ENCODE assay signal across 17 mouse cellular contexts in the genomic region with DNA sequence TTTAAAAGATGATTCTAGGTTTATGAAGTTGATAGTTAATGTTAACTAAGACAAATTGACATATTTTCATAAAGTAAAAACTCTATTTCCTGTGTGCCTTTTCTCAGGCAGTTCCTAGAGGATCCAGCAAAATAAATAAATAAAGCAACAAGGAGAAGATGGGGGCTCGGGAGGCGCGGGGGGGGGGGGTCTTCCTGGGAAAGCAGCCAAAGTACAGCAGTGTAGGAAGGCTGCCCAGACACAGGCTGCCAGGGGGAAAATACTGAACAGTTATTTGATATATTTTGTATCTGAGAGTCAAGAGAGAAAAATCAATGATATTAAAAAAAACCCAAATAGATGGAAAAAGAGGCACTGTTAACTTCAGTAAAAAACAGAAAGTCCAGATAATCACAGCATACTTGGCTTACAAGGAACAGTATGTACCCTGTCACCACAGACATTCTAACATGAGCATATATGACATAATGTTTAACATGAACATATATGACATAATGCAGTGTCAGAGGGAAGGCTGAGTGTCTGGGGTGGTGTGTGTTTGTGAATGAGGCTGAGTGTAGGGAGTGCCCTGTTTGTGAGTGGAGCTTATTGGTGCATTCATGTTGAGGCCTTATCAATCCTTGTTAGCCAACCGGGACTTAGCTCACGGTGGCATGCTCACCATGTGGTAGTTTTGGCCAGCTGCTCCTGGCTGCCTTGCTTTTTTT.
A peak's percentile ranks its signal among the peaks of the same experiment; 100 is the strongest.
DNase-seq lines count a peak whose midpoint lies in the region; ATAC-seq and TF ChIP-seq lines count a peak whose summit lies in the region.
"Had no signal": no experiment of that assay in that cellular context is flagged by ENCODE, and none has a peak within 500 bp of the region (broad histone marks: within the 10 kb centered on the region; RNA-seq: fewer than 3 reads in every experiment).

No protein-coding gene starts in this region.

- ATAC-seq in hindbrain, postnatal 0 days: no peak
- ATAC-seq in lung, embryonic 14.5 days (ENCODE audit: insufficient read depth): peak; percentile 83
- peak; percentile 59; the same call in 1 of the 2 replicates for ATAC-seq in forebrain, embryonic 16.5 days
- ATAC-seq in stomach, embryonic 15.5 days (ENCODE audit: insufficient read depth, low FRiP score, low read depth): no peak
- ATAC-seq: liver, postnatal 0 days; midbrain, embryonic 16.5 days had no signal

- 25% methylated on average over 5 of the region's 5 CpGs for WGBS in hindbrain, postnatal 0 days
- WGBS in hindbrain, embryonic 10.5 days: 70% methylated on average over 5 of the region's 5 CpGs
- WGBS in lung, embryonic 14.5 days: 31% methylated on average over 5 of the region's 5 CpGs
- 30% methylated on average over 5 of the region's 5 CpGs for WGBS in forebrain, embryonic 16.5 days
- whole genome bisulfite sequencing in stomach, embryonic 15.5 days: 29% methylated on average over 5 of the region's 5 CpGs

- no peak overlapping the region for H3K4me2 ChIP-seq in hindbrain, postnatal 0 days (ENCODE audit: low read depth, low read length)
- no peak overlapping the region for H3K4me2 ChIP-seq in lung, embryonic 14.5 days
- no peak overlapping the region for H3K4me2 ChIP-seq in forebrain, embryonic 16.5 days (ENCODE audit: low read length)
- no peak overlapping the region for H3K4me2 ChIP-seq in stomach, embryonic 15.5 days
- H3K4me2 ChIP-seq: heart, embryonic 11.5 days; hindbrain, embryonic 15.5 days had no signal

- H3K27me3 ChIP-seq in hindbrain, postnatal 0 days (ENCODE audit: insufficient read depth, low read length): no peaks in the 10 kb centered on the region
- H3K27me3 ChIP-seq in hindbrain, embryonic 10.5 days (ENCODE audit: insufficient read depth, poor library complexity, severe bottlenecking): no peaks in the 10 kb centered on the region
- H3K27me3 ChIP-seq in lung, embryonic 14.5 days (ENCODE audit: insufficient read depth, low read length): no peaks in the 10 kb centered on the region
- H3K27me3 ChIP-seq in forebrain, embryonic 16.5 days (replicated peaks; ENCODE audit: control insufficient read depth, insufficient read depth, low read length): peaks cover 7% of the 10 kb centered on the region; the same call in 1 of the 2 replicates
- H3K27me3 ChIP-seq in stomach, embryonic 15.5 days (replicated peaks): no peaks in the 10 kb centered on the region
- H3K27me3 ChIP-seq: hindbrain, embryonic 15.5 days; megakaryocyte, embryonic 14.5 days had no signal

- H3K36me3 ChIP-seq in hindbrain, postnatal 0 days (ENCODE audit: insufficient read depth, low read length): no peaks in the 10 kb centered on the region
- H3K36me3 ChIP-seq in hindbrain, embryonic 10.5 days: no peaks in the 10 kb centered on the region
- no peaks in the 10 kb centered on the region for H3K36me3 ChIP-seq in lung, embryonic 14.5 days (ENCODE audit: insufficient read depth)
- no peaks in the 10 kb centered on the region for H3K36me3 ChIP-seq in forebrain, embryonic 16.5 days (ENCODE audit: control insufficient read depth, insufficient read depth)
- no peaks in the 10 kb centered on the region for H3K36me3 ChIP-seq in stomach, embryonic 15.5 days
- H3K36me3 ChIP-seq: hindbrain, embryonic 15.5 days had no signal

- 0 out of 2 replicates have a peak, but pooled peaks cover 3% of the 10 kb centered on the region for H3K4me1 ChIP-seq in hindbrain, postnatal 0 days (ENCODE audit: insufficient read depth, low read length)
- H3K4me1 ChIP-seq in hindbrain, embryonic 10.5 days (replicated peaks): no peaks in the 10 kb centered on the region
- 0 out of 2 replicates have a peak, but pooled peaks cover 3% of the 10 kb centered on the region for H3K4me1 ChIP-seq in lung, embryonic 14.5 days (ENCODE audit: insufficient read depth)
- H3K4me1 ChIP-seq in forebrain, embryonic 16.5 days (replicated peaks; ENCODE audit: control insufficient read depth, insufficient read depth, low read length): peaks cover 9% of the 10 kb centered on the region
- no peaks in the 10 kb centered on the region for H3K4me1 ChIP-seq in stomach, embryonic 15.5 days
- H3K4me1 ChIP-seq: megakaryocyte, embryonic 14.5 days had no signal

- no peaks in the 10 kb centered on the region for H3K9me3 ChIP-seq in hindbrain, postnatal 0 days (ENCODE audit: low read length)
- no peaks in the 10 kb centered on the region for H3K9me3 ChIP-seq in hindbrain, embryonic 10.5 days
- H3K9me3 ChIP-seq in lung, embryonic 14.5 days (ENCODE audit: low read depth, low read length): no peaks in the 10 kb centered on the region
- no peaks in the 10 kb centered on the region for H3K9me3 ChIP-seq in forebrain, embryonic 16.5 days (ENCODE audit: control insufficient read depth, low read length)
- no peaks in the 10 kb centered on the region for H3K9me3 ChIP-seq in stomach, embryonic 15.5 days
- H3K9me3 ChIP-seq: hindbrain, embryonic 15.5 days had no signal

- no peak for TF ChIP-seq CTCF in hindbrain, postnatal 0 days (IDR thresholded peaks at IDR 0.05; ENCODE audit: low read depth)
- no peak for TF ChIP-seq CTCF in lung, embryonic 14.5 days (IDR thresholded peaks at IDR 0.05; ENCODE audit: low read depth)

- peak; percentile 37 for DNase-seq in hindbrain, postnatal 0 days (ENCODE audit: low spot score)
- no peak for DNase-seq in hindbrain, embryonic 10.5 days (ENCODE audit: low spot score)
- DNase-seq in lung, embryonic 14.5 days: peak; percentile 53
- no peak for DNase-seq in lung, postnatal 10 days
- no peak for DNase-seq in ovary, adult 18-20 months (ENCODE audit: low spot score)
- DNase-seq: cerebellum, postnatal 14 days; embryo, embryonic 11 days; kidney, adult 8-10 months; layer of hippocampus, postnatal 36 days; liver, postnatal 0 days; right cerebral cortex, adult 18-20 months had no signal

- H3K4me3 ChIP-seq in hindbrain, postnatal 0 days (ENCODE audit: low read length): no peak overlapping the region
- no peak overlapping the region for H3K4me3 ChIP-seq in hindbrain, embryonic 10.5 days
- no peak overlapping the region for H3K4me3 ChIP-seq in lung, embryonic 14.5 days (ENCODE audit: low read depth, low read length)
- no peak overlapping the region for H3K4me3 ChIP-seq in forebrain, embryonic 16.5 days (replicated peaks; ENCODE audit: low read length)
- H3K4me3 ChIP-seq in stomach, embryonic 15.5 days (replicated peaks): no peak overlapping the region
- H3K4me3 ChIP-seq: hindbrain, embryonic 15.5 days; megakaryocyte, embryonic 14.5 days had no signal

- H3K27ac ChIP-seq in hindbrain, postnatal 0 days: no peak overlapping the region
- no peak overlapping the region for H3K27ac ChIP-seq in hindbrain, embryonic 10.5 days
- H3K27ac ChIP-seq in lung, embryonic 14.5 days (ENCODE audit: low read depth): no peak overlapping the region
- H3K27ac ChIP-seq in forebrain, embryonic 16.5 days (ENCODE audit: low read length): peak overlapping the region; percentile 6; the same call in 1 of the 2 replicates
- peak overlapping the region; percentile 51 for H3K27ac ChIP-seq in stomach, embryonic 15.5 days
- H3K27ac ChIP-seq: hindbrain, embryonic 15.5 days had no signal

- no peak overlapping the region for H3K9ac ChIP-seq in hindbrain, postnatal 0 days (replicated peaks; ENCODE audit: low read length)
- no peak overlapping the region for H3K9ac ChIP-seq in lung, embryonic 14.5 days
- no peak overlapping the region for H3K9ac ChIP-seq in forebrain, embryonic 16.5 days (replicated peaks; ENCODE audit: low read depth, low read length)
- H3K9ac ChIP-seq in stomach, embryonic 15.5 days: no peak overlapping the region
- H3K9ac ChIP-seq: hindbrain, embryonic 15.5 days; liver, postnatal 0 days had no signal

Comparison
In these comparisons a context has a peak if more than half of its experiments do, and no peak if none do; other contexts are left out.
1. DNase-seq: peak in hindbrain, postnatal 0 days (single experiment) and lung, embryonic 14.5 days (single experiment); none in hindbrain, embryonic 10.5 days (single experiment), lung, postnatal 10 days (single experiment) and ovary, adult 18-20 months (single experiment).
2. ATAC-seq: peak in lung, embryonic 14.5 days (single experiment) and forebrain, embryonic 16.5 days (single experiment); none in hindbrain, postnatal 0 days (single experiment) and stomach, embryonic 15.5 days (single experiment).
3. H3K27ac ChIP-seq: peak in forebrain, embryonic 16.5 days (single experiment) and stomach, embryonic 15.5 days (single experiment); none in hindbrain, postnatal 0 days (single experiment), hindbrain, embryonic 10.5 days (single experiment) and lung, embryonic 14.5 days (single experiment).